Mouse (Mus musculus): ENCODE data around the gene Pnpla1. TPM values are rescaled to one million over a fixed set of nuclear protein-coding genes. Genes with fewer than 3 reads are reported as not detected.

The Pnpla1 gene
- polyA plus RNA-seq, 1 experiment from 2014 or later = 0.06 TPM

DNA sequence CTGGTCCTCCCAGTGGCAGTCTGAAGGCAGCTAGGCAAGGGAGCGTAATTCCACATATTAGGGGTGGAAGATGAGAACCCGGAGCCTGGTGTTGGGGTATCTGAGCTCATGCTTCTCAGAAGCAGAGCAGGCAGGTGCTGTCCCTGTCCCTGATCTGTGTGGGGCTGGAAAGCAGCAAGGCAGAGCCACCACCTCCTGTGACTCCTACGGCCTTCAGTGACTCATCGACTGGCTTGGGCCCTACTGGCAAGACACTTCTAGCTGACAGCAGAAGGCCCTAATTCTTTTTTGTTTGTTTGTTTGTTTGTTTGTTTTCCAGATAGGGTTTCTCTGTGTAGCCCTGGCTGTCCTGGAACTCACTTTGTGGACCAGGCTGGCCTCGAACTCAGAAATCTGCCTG, 7.7 kb upstream of the Pnpla1 start:
- Histone ChIP-seq H3K4me3 (replicated peaks) (no peak overlapping the region), H3K27me3 (replicated peaks) (no peaks in the 10 kb centered on the region), H3K9ac (replicated peaks) (no peak overlapping the region), H3K4me1 (no peaks in the 10 kb centered on the region), H3K9me3 (replicated peaks) (no peaks in the 10 kb centered on the region), H3K27ac (replicated peaks) (no peak overlapping the region), H3K36me3 (no peaks in the 10 kb centered on the region), H3K4me2 (no peak overlapping the region)
- 94% methylated on average over 5 of the region's 5 CpGs for WGBS
- ATAC-seq (ENCODE audit: low FRiP score) = no peak

DNA sequence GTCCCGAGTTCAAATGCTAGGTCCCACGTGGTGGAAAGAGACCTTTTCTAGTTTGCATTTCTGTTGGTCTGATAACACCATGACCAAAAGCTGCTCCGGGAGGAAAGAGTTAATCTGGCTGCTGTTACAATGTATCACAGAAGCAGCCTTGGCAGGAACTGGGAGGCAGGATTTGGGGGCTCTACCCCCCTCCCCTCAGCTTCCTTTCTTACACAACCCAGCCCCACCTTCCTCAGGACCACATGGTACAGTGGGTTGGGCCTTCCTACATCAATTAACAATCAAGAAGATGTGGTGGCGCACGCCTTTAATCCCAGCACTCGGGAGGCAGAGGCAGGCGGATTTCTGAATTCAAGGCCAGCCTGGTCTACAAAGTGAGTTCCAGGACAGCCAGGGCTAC, 3.8 kb upstream of the Pnpla1 start:
- Histone ChIP-seq H3K9me3 (replicated peaks) (no peaks in the 10 kb centered on the region), H3K36me3 (no peaks in the 10 kb centered on the region), H3K27ac (replicated peaks) (no peak overlapping the region), H3K27me3 (replicated peaks) (no peaks in the 10 kb centered on the region), H3K4me1 (no peaks in the 10 kb centered on the region), H3K4me2 (no peak overlapping the region), H3K9ac (replicated peaks) (no peak overlapping the region), H3K4me3 (replicated peaks) (no peak overlapping the region)
- WGBS = 85% methylated on average over 7 of the region's 7 CpGs
- no peak for ATAC-seq (ENCODE audit: low FRiP score)

- Histone ChIP-seq H3K36me3 (no peaks in the 10 kb centered on the region), H3K4me3 (replicated peaks) (no peak overlapping the region), H3K27me3 (replicated peaks) (no peaks in the 10 kb centered on the region), H3K27ac (replicated peaks) (no peak overlapping the region), H3K9ac (replicated peaks) (no peak overlapping the region), H3K4me2 (no peak overlapping the region), H3K9me3 (replicated peaks) (no peaks in the 10 kb centered on the region), H3K4me1 (no peaks in the 10 kb centered on the region)
- ATAC-seq (ENCODE audit: low FRiP score) = no peak
- 78% methylated on average over 9 of the region's 9 CpGs for WGBS
Observed at GRCm38 (mm10) chr17:28855166-28855885, 2.9 kb upstream of the Pnpla1 start.

GRCm38 (mm10) chr17:28856030-28856429, 2.2 kb upstream of the Pnpla1 start:
- ATAC-seq (ENCODE audit: low FRiP score) = no peak
- H3K27ac ChIP-seq (replicated peaks) = no peak overlapping the region
- H3K4me1 ChIP-seq = no peaks in the 10 kb centered on the region
- H3K9me3 ChIP-seq (replicated peaks) = no peaks in the 10 kb centered on the region
- no peak overlapping the region for H3K9ac ChIP-seq (replicated peaks)
- H3K36me3 ChIP-seq = no peaks in the 10 kb centered on the region
- H3K4me2 ChIP-seq = no peak overlapping the region
- no peak overlapping the region for H3K4me3 ChIP-seq (replicated peaks)
- no peaks in the 10 kb centered on the region for H3K27me3 ChIP-seq (replicated peaks)
- 35% methylated on average over 3 of the region's 3 CpGs for WGBS

DNA sequence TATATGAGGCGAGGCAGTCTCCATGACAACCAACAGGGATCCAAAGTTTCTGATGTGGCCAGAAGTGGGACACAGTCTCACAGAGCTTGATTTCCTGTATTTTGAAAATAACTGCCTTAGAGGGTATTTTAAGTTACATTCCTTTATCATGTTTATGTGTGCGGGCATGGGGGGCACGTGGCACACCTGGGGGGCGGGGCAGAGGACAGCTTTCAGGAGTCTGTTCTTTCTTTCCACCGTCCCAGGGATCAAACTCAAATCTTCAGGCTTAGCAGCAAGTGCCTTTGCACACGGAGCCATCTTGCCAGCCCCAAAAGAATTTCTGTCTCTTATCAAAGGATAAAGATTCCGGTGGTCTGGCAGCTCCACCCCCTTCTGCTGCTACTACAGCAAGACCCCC, 5.7 kb downstream of the Pnpla1 start:
- ATAC-seq (ENCODE audit: low FRiP score) = no peak
- 79% methylated on average over 7 of the region's 7 CpGs for WGBS
- Histone ChIP-seq H3K4me1 (peaks cover 3% of the 10 kb centered on the region; the same call in 1 of the 2 replicates), H3K4me2 (no peak overlapping the region), H3K4me3 (replicated peaks) (no peak overlapping the region), H3K9me3 (replicated peaks) (no peaks in the 10 kb centered on the region), H3K27me3 (replicated peaks) (no peaks in the 10 kb centered on the region), H3K9ac (replicated peaks) (no peak overlapping the region), H3K27ac (replicated peaks) (no peak overlapping the region), H3K36me3 (no peaks in the 10 kb centered on the region)

DNA sequence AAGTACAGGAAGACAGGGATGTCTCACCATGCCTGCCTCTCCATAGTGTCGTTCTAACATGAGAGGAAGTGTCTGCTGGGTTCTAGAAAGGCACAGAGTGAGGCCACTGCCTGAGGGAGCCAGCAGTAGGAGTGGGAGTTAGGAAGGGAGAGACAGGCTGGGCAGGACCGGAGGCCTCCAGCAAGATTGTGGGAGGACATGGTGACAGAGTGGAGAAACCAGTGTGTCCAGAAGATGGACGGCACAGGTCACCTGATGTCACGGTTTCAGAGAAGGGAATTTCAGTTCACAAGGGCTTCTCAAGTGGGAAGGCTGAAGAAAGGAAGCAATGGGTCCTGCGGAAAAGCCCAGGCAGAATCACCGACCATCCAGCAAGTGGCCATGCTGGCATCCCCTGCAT, 6.3 kb downstream of the Pnpla1 start:
- WGBS = 87% methylated on average over 6 of the region's 6 CpGs
- no peak overlapping the region for H3K9ac ChIP-seq (replicated peaks)
- ATAC-seq (ENCODE audit: low FRiP score) = no peak
- H3K9me3 ChIP-seq (replicated peaks) = no peaks in the 10 kb centered on the region
- no peaks in the 10 kb centered on the region for H3K27me3 ChIP-seq (replicated peaks)
- H3K4me3 ChIP-seq (replicated peaks) = no peak overlapping the region
- no peak overlapping the region for H3K27ac ChIP-seq (replicated peaks)
- H3K36me3 ChIP-seq = no peaks in the 10 kb centered on the region
- no peak overlapping the region for H3K4me2 ChIP-seq
- H3K4me1 ChIP-seq = peaks cover 8% of the 10 kb centered on the region

DNA sequence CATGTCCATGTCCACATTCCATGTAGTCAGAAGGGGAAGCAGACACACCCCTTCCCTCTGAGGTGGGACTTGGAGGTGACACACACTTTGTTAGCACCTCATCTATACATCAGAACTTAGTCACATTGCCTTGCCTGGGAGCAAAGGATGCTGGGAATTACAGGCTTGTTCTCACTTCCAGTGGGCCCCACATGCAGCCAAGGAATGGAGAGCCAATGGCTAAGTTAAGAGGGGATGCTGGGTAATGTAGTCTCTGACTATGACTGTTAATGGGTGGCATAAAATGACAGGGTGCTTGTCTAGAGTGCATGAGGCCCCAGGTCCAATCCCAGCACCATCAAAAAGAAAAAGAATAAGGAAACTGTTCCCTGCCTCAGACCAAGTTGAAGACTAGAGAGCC, 8.7 kb downstream of the Pnpla1 start:
- H3K9ac ChIP-seq (replicated peaks) = no peak overlapping the region
- H3K4me3 ChIP-seq (replicated peaks) = no peak overlapping the region
- H3K27ac ChIP-seq (replicated peaks) = no peak overlapping the region
- no peak overlapping the region for H3K4me2 ChIP-seq
- peaks cover 23% of the 10 kb centered on the region for H3K4me1 ChIP-seq
- no peak for ATAC-seq (ENCODE audit: low FRiP score)
- no peaks in the 10 kb centered on the region for H3K36me3 ChIP-seq
- H3K9me3 ChIP-seq (replicated peaks) = no peaks in the 10 kb centered on the region
- H3K27me3 ChIP-seq (replicated peaks) = no peaks in the 10 kb centered on the region

DNA sequence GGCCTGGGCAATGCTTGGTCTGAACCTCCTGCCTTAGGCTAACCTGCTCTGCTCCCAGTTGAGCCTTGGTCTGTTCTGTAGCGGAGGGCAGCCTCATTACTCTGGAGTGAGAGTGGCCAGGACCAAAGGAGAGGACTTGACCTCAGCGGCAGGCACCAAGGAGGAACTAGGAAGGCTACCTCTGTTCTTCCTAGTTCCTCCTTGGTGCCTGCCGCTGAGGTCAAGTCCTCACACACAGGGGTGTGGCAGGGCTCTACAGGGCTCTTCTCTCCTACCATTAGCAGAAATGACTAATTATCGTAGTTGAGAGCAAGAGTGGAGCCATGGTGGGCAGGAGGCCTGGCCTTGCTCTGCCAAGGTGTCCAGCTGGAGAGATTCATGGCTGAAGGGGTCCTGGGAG, 9.2 kb downstream of the Pnpla1 start:
- WGBS = 91% methylated on average over 4 of the region's 4 CpGs
- Histone ChIP-seq H3K27me3 (replicated peaks) (no peaks in the 10 kb centered on the region), H3K9ac (replicated peaks) (no peak overlapping the region), H3K36me3 (no peaks in the 10 kb centered on the region), H3K9me3 (replicated peaks) (no peaks in the 10 kb centered on the region), H3K4me2 (no peak overlapping the region), H3K4me3 (replicated peaks) (no peak overlapping the region), H3K27ac (replicated peaks) (no peak overlapping the region), H3K4me1 (peaks cover 23% of the 10 kb centered on the region)
- no peak for ATAC-seq (ENCODE audit: low FRiP score)

GRCm38 (mm10) chr17:28869412-28870110, 11.3 kb downstream of the Pnpla1 start:
- Histone ChIP-seq H3K36me3 (no peaks in the 10 kb centered on the region), H3K9ac (replicated peaks) (no peak overlapping the region), H3K4me1 (peaks cover 23% of the 10 kb centered on the region), H3K27ac (replicated peaks) (peak overlapping the region; percentile 87), H3K4me2 (peak overlapping the region; percentile 11; the same call in 1 of the 2 replicates), H3K4me3 (replicated peaks) (no peak overlapping the region), H3K27me3 (replicated peaks) (no peaks in the 10 kb centered on the region), H3K9me3 (replicated peaks) (no peaks in the 10 kb centered on the region)
- ATAC-seq (ENCODE audit: low FRiP score) = peak; percentile 97
- 47% methylated on average over 9 of the region's 9 CpGs for WGBS

GRCm38 (mm10) chr17:28870435-28870834, 12.2 kb downstream of the Pnpla1 start:
- Histone ChIP-seq H3K27me3 (replicated peaks) (no peaks in the 10 kb centered on the region), H3K36me3 (no peaks in the 10 kb centered on the region), H3K9ac (replicated peaks) (no peak overlapping the region), H3K27ac (replicated peaks) (peak overlapping the region; percentile 87), H3K4me2 (no peak overlapping the region), H3K4me3 (replicated peaks) (no peak overlapping the region), H3K9me3 (replicated peaks) (no peaks in the 10 kb centered on the region), H3K4me1 (peaks cover 23% of the 10 kb centered on the region)
- 69% methylated on average over 5 of the region's 5 CpGs for WGBS
- ATAC-seq (ENCODE audit: low FRiP score) = no peak

DNA sequence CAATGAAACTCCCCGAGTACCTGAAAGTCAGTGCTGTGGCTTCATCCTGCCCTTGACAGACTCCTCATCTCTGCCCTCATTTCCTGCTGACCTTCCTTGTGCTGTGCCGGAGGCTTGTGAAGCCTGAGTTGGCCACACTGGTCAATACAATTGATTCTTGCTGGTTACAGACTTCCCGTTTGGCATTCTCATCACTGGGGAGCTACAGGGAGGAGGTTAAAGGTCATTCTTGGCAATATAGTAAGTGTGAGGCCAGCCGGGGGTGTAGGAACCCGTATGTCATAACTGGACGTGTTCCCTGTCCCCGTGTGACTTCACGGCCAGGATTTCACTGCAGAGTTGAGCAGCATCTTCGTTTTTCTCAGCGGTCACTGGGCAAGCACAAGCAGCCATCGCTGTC, 13.6 kb downstream of the Pnpla1 start:
- Histone ChIP-seq H3K9me3 (replicated peaks) (no peaks in the 10 kb centered on the region), H3K4me1 (peaks cover 23% of the 10 kb centered on the region), H3K27me3 (replicated peaks) (no peaks in the 10 kb centered on the region), H3K36me3 (no peaks in the 10 kb centered on the region), H3K27ac (replicated peaks) (no peak overlapping the region), H3K4me2 (no peak overlapping the region), H3K4me3 (replicated peaks) (no peak overlapping the region), H3K9ac (replicated peaks) (no peak overlapping the region)
- no peak for ATAC-seq (ENCODE audit: low FRiP score)
- WGBS = 76% methylated on average over 11 of the region's 11 CpGs

GRCm38 (mm10) chr17:28872322-28872721, 14.1 kb downstream of the Pnpla1 start:
- Histone ChIP-seq H3K4me2 (no peak overlapping the region), H3K9ac (replicated peaks) (no peak overlapping the region), H3K4me3 (replicated peaks) (no peak overlapping the region), H3K4me1 (peaks cover 23% of the 10 kb centered on the region), H3K36me3 (no peaks in the 10 kb centered on the region), H3K27ac (replicated peaks) (no peak overlapping the region), H3K9me3 (replicated peaks) (no peaks in the 10 kb centered on the region), H3K27me3 (replicated peaks) (no peaks in the 10 kb centered on the region)
- no peak for ATAC-seq (ENCODE audit: low FRiP score)
- WGBS = 84% methylated on average over 7 of the region's 7 CpGs

Measured in neural tube, embryonic 15.5 days (tissue).